ENCODE assay signal across 18 mouse cellular contexts in the genomic region with DNA sequence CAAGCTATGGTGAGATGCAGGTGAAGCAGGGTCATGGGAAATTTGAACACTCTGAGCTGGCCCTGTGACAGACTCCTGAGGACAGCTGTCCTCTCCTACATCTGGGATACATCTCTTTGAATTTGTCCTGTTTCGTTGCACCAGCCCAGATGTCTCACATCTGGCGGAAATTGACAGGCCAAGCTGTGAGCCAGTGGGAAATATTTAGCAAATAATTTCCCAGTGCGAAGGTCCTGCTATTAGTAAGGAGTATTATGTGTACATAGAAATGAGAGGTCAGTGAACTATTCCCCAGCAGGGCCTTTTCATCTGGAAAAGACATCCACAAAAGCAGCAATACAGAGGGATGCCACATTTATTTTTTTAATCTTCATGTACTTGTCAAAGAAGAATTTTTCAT. TPM values are rescaled to one million over a fixed set of nuclear protein-coding genes. Genes with fewer than 3 reads are reported as not detected.
DNase-seq lines count a peak whose midpoint lies in the region; ATAC-seq and TF ChIP-seq lines count a peak whose summit lies in the region.
"Had no signal": no experiment of that assay in that cellular context is flagged by ENCODE, and none has a peak within 500 bp of the region (broad histone marks: within the 10 kb centered on the region; RNA-seq: fewer than 3 reads in every experiment).

No protein-coding gene starts in this region.

- 67% methylated on average over 3 of the region's 3 CpGs for WGBS in kidney, embryonic 15.5 days
- WGBS in stomach, embryonic 14.5 days, result 47% methylated on average over 3 of the region's 3 CpGs
- WGBS in stomach, postnatal 0 days, result 55% methylated on average over 3 of the region's 3 CpGs

- TF ChIP-seq EP300 in stomach, postnatal 0 days (optimal IDR thresholded peaks at IDR 0.05), result no peak

- H3K27me3 ChIP-seq in kidney, embryonic 15.5 days, result no peaks in the 10 kb centered on the region
- no peaks in the 10 kb centered on the region for H3K27me3 ChIP-seq in stomach, embryonic 14.5 days (ENCODE audit: control insufficient read depth, insufficient read depth, low read length)
- no peaks in the 10 kb centered on the region for H3K27me3 ChIP-seq in stomach, postnatal 0 days (ENCODE audit: control insufficient read depth, insufficient read depth, low read length)
- H3K27me3 ChIP-seq: embryonic facial prominence, embryonic 15.5 days; stomach, embryonic 15.5 days had no signal

- H3K4me3 ChIP-seq in kidney, embryonic 15.5 days (replicated peaks), result no peak overlapping the region
- H3K4me3 ChIP-seq in stomach, embryonic 14.5 days (ENCODE audit: low read depth, low read length), result no peak overlapping the region
- H3K4me3 ChIP-seq in stomach, postnatal 0 days (ENCODE audit: low read depth, low read length), result no peak overlapping the region
- H3K4me3 ChIP-seq: embryonic facial prominence, embryonic 15.5 days; forebrain, embryonic 12.5 days; heart, embryonic 13.5 days; megakaryocyte, embryonic 14.5 days; stomach, embryonic 15.5 days had no signal

- H3K4me2 ChIP-seq in kidney, embryonic 15.5 days, result no peak overlapping the region
- H3K4me2 ChIP-seq in stomach, embryonic 14.5 days (replicated peaks; ENCODE audit: low read depth, low read length), result no peak overlapping the region
- no peak overlapping the region for H3K4me2 ChIP-seq in stomach, postnatal 0 days (replicated peaks; ENCODE audit: low read depth)
- H3K4me2 ChIP-seq: embryonic facial prominence, embryonic 15.5 days; forebrain, embryonic 12.5 days; heart, embryonic 13.5 days; stomach, embryonic 15.5 days had no signal

- H3K27ac ChIP-seq in kidney, embryonic 15.5 days, result no peak overlapping the region
- H3K27ac ChIP-seq in stomach, embryonic 14.5 days (ENCODE audit: low read length), result 0 out of 2 replicates have a peak overlapping the region, but pooled peaks have one; percentile 22
- no peak overlapping the region for H3K27ac ChIP-seq in stomach, postnatal 0 days (replicated peaks)
- H3K27ac ChIP-seq: embryonic facial prominence, embryonic 15.5 days; forebrain, embryonic 12.5 days; heart, embryonic 13.5 days; hindbrain, postnatal 0 days had no signal

- no peak overlapping the region for H3K9ac ChIP-seq in kidney, embryonic 15.5 days
- H3K9ac ChIP-seq in stomach, embryonic 14.5 days (replicated peaks; ENCODE audit: low read depth, low read length), result no peak overlapping the region
- no peak overlapping the region for H3K9ac ChIP-seq in stomach, postnatal 0 days (ENCODE audit: low read length)
- H3K9ac ChIP-seq: embryonic facial prominence, embryonic 15.5 days; forebrain, embryonic 12.5 days; heart, embryonic 13.5 days; stomach, embryonic 15.5 days had no signal

- no peaks in the 10 kb centered on the region for H3K9me3 ChIP-seq in kidney, embryonic 15.5 days (replicated peaks)
- no peaks in the 10 kb centered on the region for H3K9me3 ChIP-seq in stomach, embryonic 14.5 days (ENCODE audit: control insufficient read depth, low read depth, low read length)
- H3K9me3 ChIP-seq in stomach, postnatal 0 days (ENCODE audit: control insufficient read depth, low read length), result no peaks in the 10 kb centered on the region
- H3K9me3 ChIP-seq: embryonic facial prominence, embryonic 15.5 days; forebrain, embryonic 12.5 days; heart, embryonic 13.5 days; stomach, embryonic 15.5 days had no signal

- no peak for TF ChIP-seq CTCF in stomach, postnatal 0 days (IDR thresholded peaks at IDR 0.05; ENCODE audit: low read depth)

- ATAC-seq in kidney, embryonic 15.5 days (replicated peaks; ENCODE audit: low FRiP score), result no peak
- ATAC-seq in stomach, embryonic 14.5 days (ENCODE audit: insufficient number of reproducible peaks, insufficient read depth, low FRiP score, low read depth), result peak; percentile 28; the same call in 1 of the 2 replicates
- ATAC-seq in stomach, postnatal 0 days (ENCODE audit: low FRiP score, low TSS enrichment), result no peak
- ATAC-seq: hindbrain, postnatal 0 days had no signal

- peaks cover 40% of the 10 kb centered on the region for H3K36me3 ChIP-seq in kidney, embryonic 15.5 days
- H3K36me3 ChIP-seq in stomach, embryonic 14.5 days (ENCODE audit: control insufficient read depth, insufficient read depth, low read length), result no peaks in the 10 kb centered on the region
- no peaks in the 10 kb centered on the region for H3K36me3 ChIP-seq in stomach, postnatal 0 days (ENCODE audit: control insufficient read depth, insufficient read depth, low read length)
- H3K36me3 ChIP-seq: embryonic facial prominence, embryonic 15.5 days; forebrain, embryonic 12.5 days; stomach, embryonic 15.5 days had no signal

- DNase-seq in gastrocnemius, postnatal 25 days, result peak; percentile 39
- no peak for DNase-seq in gastrocnemius, adult 18-20 months (ENCODE audit: low spot score)
- DNase-seq in kidney, postnatal 10 days, result peak; percentile 64
- DNase-seq in stomach, postnatal 0 days (ENCODE audit: low spot score), result no peak
- DNase-seq in testis, postnatal 10 days (ENCODE audit: low spot score), result no peak
- no peak for DNase-seq in cerebellum, postnatal 25 days
- DNase-seq: cerebellum, postnatal 14 days; kidney, adult 8-10 months; layer of hippocampus, adult 9-11 months; thymus, postnatal 25 days had no signal

- peaks cover 13% of the 10 kb centered on the region for H3K4me1 ChIP-seq in kidney, embryonic 15.5 days
- peaks cover 5% of the 10 kb centered on the region; the same call in 1 of the 2 replicates for H3K4me1 ChIP-seq in stomach, embryonic 14.5 days (ENCODE audit: control insufficient read depth, insufficient read depth, low read length)
- no peaks in the 10 kb centered on the region for H3K4me1 ChIP-seq in stomach, postnatal 0 days (replicated peaks; ENCODE audit: control insufficient read depth, insufficient read depth)

RNA-seq across cellular contexts. Expression of gene Cd83, which starts 17.4 kb away (rescaled TPM):
- under 1 TPM; 0.67 to 0.77 TPM for total RNA-seq in gastrocnemius, postnatal 25 days (2021)
- total RNA-seq in gastrocnemius, adult 18-20 months (2021), result under 1 TPM; 0.32 to 0.76 TPM
- 29.4 and 32.4 TPM in 2 replicates for polyA plus RNA-seq in kidney, embryonic 15.5 days (2015; fragmentation: Nextera tagmentation; extraction: Ambion mirVana)
- polyA plus RNA-seq in stomach, embryonic 14.5 days (2014; fragmentation: Nextera tagmentation; extraction: Ambion mirVana), result 12.4 and 14.9 TPM in 2 replicates
- 2.1 and 2.9 TPM in 2 replicates for polyA plus RNA-seq in stomach, postnatal 0 days (2015; fragmentation: Nextera tagmentation; extraction: Ambion mirVana)

Comparison
In these comparisons a context has a peak if more than half of its experiments do, and no peak if none do; other contexts are left out.
1. DNase-seq: peak in gastrocnemius, postnatal 25 days (single experiment) and kidney, postnatal 10 days (single experiment); none in gastrocnemius, adult 18-20 months (single experiment), stomach, postnatal 0 days (single experiment), testis, postnatal 10 days (single experiment) and cerebellum, postnatal 25 days (0 of 2).